17 mouse cellular contexts compared by ENCODE assay signal in the genomic region with DNA sequence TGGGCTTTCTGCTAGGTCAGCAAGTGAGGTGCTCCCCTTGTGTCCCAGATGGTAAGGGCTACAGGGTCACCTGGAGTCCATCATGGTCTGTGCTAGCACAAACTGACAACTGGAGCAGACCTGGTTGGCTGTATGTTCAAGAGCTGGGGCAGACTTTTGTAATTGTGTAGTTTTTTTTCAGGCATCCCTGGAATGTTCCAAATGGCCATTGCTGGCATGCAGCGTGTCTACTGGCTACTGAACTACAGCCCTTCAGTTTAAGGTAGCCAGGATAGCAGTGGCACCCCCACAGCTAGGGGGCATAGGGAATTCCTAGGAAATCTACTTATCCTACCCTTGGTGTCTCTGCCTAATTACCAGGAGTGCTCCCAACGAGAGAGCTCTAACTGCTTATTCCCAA.
DNase-seq lines count a peak whose midpoint lies in the region; ATAC-seq and TF ChIP-seq lines count a peak whose summit lies in the region.
"Had no signal": no experiment of that assay in that cellular context is flagged by ENCODE, and none has a peak within 500 bp of the region (broad histone marks: within the 10 kb centered on the region; RNA-seq: fewer than 3 reads in every experiment).

No protein-coding gene starts in this region.

- no peak for TF ChIP-seq POLR2A in cerebellum, adult 2 months (IDR thresholded peaks at IDR 0.05; ENCODE audit: borderline replicate concordance, insufficient read depth, low read length)
- TF ChIP-seq POLR2A in kidney, adult 2 months (IDR thresholded peaks at IDR 0.05; ENCODE audit: low read depth, low read length): no peak

- no peak for TF ChIP-seq CTCF in cerebellum, adult 2 months (IDR thresholded peaks at IDR 0.05; ENCODE audit: borderline replicate concordance, insufficient read depth, low read depth, low read length)
- no peak for TF ChIP-seq CTCF in kidney, adult 2 months (conservative IDR thresholded peaks at IDR 0.05; ENCODE audit: insufficient read depth, insufficient read length, low read depth, low read length)

- H3K9ac ChIP-seq in kidney, embryonic 15.5 days: no peak overlapping the region
- no peak overlapping the region for H3K9ac ChIP-seq in intestine, embryonic 16.5 days (ENCODE audit: low read depth, low read length)
- H3K9ac ChIP-seq: embryonic facial prominence, embryonic 13.5 days; forebrain, embryonic 12.5 days; heart, embryonic 12.5 days had no signal

- H3K9me3 ChIP-seq in kidney, embryonic 15.5 days (replicated peaks): no peaks in the 10 kb centered on the region
- no peaks in the 10 kb centered on the region for H3K9me3 ChIP-seq in intestine, embryonic 16.5 days (ENCODE audit: control insufficient read depth, low read length)
- H3K9me3 ChIP-seq: embryonic facial prominence, embryonic 13.5 days; forebrain, embryonic 12.5 days; G1E; heart, embryonic 12.5 days had no signal

- no peak for DNase-seq in cerebellum, adult 2 months
- no peak for DNase-seq in cerebellum, postnatal 4 days (ENCODE audit: low spot score in 2 of 2)
- DNase-seq in kidney, adult 2 months: peak; percentile 60
- peak; percentile 18 for DNase-seq in lung, postnatal 36 days
- DNase-seq in lung, postnatal 4 days: no peak
- peak; percentile 43 to 52 for DNase-seq in kidney, postnatal 36 days
- DNase-seq: adrenal gland, postnatal 10 days; B cell, adult 2 months; cerebellum, adult 11 months; gastrocnemius, postnatal 25 days; heart, postnatal 36 days had no signal

- no peak overlapping the region for H3K4me3 ChIP-seq in cerebellum, adult 2 months (replicated peaks; ENCODE audit: insufficient read depth, low read depth, low read length)
- no peak overlapping the region for H3K4me3 ChIP-seq in kidney, adult 2 months (ENCODE audit: insufficient read depth, low read depth, low read length)
- H3K4me3 ChIP-seq in kidney, embryonic 15.5 days (replicated peaks): no peak overlapping the region
- no peak overlapping the region for H3K4me3 ChIP-seq in intestine, embryonic 16.5 days (ENCODE audit: low read length)
- H3K4me3 ChIP-seq: embryonic facial prominence, embryonic 13.5 days; forebrain, embryonic 12.5 days; heart, embryonic 12.5 days had no signal

- 0 out of 2 replicates have a peak overlapping the region, but pooled peaks have one; percentile 7 for H3K27ac ChIP-seq in cerebellum, adult 2 months (ENCODE audit: insufficient read depth, low read length)
- peak overlapping the region; percentile 80 for H3K27ac ChIP-seq in kidney, adult 2 months (ENCODE audit: insufficient read depth, low read depth, low read length)
- H3K27ac ChIP-seq in kidney, embryonic 15.5 days: no peak overlapping the region
- H3K27ac ChIP-seq in intestine, embryonic 16.5 days (ENCODE audit: low read length): no peak overlapping the region
- H3K27ac ChIP-seq: embryonic facial prominence, embryonic 13.5 days; forebrain, embryonic 12.5 days had no signal

- ATAC-seq in kidney, embryonic 15.5 days (replicated peaks; ENCODE audit: low FRiP score): no peak
- ATAC-seq in intestine, embryonic 16.5 days: no peak

- no peaks in the 10 kb centered on the region; the same call in 1 of the 2 replicates for H3K36me3 ChIP-seq in kidney, adult 2 months (ENCODE audit: control insufficient read depth, insufficient read depth, low read length)
- H3K36me3 ChIP-seq in kidney, embryonic 15.5 days: peaks cover 90% of the 10 kb centered on the region
- peaks cover 8% of the 10 kb centered on the region for H3K36me3 ChIP-seq in intestine, embryonic 16.5 days (ENCODE audit: control insufficient read depth, insufficient read depth, low read length)

- 49% methylated on average over 2 of the region's 2 CpGs for WGBS in cerebellum, adult 2 months
- WGBS in kidney, adult 2 months: 28% methylated on average over 2 of the region's 2 CpGs
- 74% methylated on average over 2 of the region's 2 CpGs for WGBS in kidney, embryonic 15.5 days
- 73% methylated on average over 2 of the region's 2 CpGs for WGBS in intestine, embryonic 16.5 days

- H3K27me3 ChIP-seq in cerebellum, adult 2 months (ENCODE audit: control insufficient read depth, insufficient read depth, low read length): no peaks in the 10 kb centered on the region
- H3K27me3 ChIP-seq in kidney, adult 2 months (replicated peaks; ENCODE audit: control insufficient read depth, insufficient read depth, low read length): no peaks in the 10 kb centered on the region
- no peaks in the 10 kb centered on the region for H3K27me3 ChIP-seq in kidney, embryonic 15.5 days
- no peaks in the 10 kb centered on the region for H3K27me3 ChIP-seq in intestine, embryonic 16.5 days (replicated peaks; ENCODE audit: control insufficient read depth, insufficient read depth, low read length)
- H3K27me3 ChIP-seq: embryonic facial prominence, embryonic 13.5 days; forebrain, embryonic 12.5 days; heart, embryonic 12.5 days had no signal

- no peak overlapping the region for H3K4me2 ChIP-seq in kidney, embryonic 15.5 days
- H3K4me2 ChIP-seq in intestine, embryonic 16.5 days (ENCODE audit: low read depth, low read length): no peak overlapping the region
- H3K4me2 ChIP-seq: embryonic facial prominence, embryonic 13.5 days; forebrain, embryonic 12.5 days; heart, embryonic 12.5 days had no signal

- H3K4me1 ChIP-seq in cerebellum, adult 2 months (ENCODE audit: control insufficient read depth, insufficient read depth, low read length): peaks cover 32% of the 10 kb centered on the region; the same call in 1 of the 2 replicates
- peaks cover 24% of the 10 kb centered on the region for H3K4me1 ChIP-seq in kidney, adult 2 months (ENCODE audit: control insufficient read depth, insufficient read depth, low read length)
- H3K4me1 ChIP-seq in kidney, embryonic 15.5 days: peaks cover 12% of the 10 kb centered on the region; the same call in 1 of the 2 replicates
- no peaks in the 10 kb centered on the region for H3K4me1 ChIP-seq in intestine, embryonic 16.5 days (ENCODE audit: control insufficient read depth, insufficient read depth, low read length)
- H3K4me1 ChIP-seq: forebrain, embryonic 12.5 days had no signal

Comparison
In these comparisons a context has a peak if more than half of its experiments do, and no peak if none do; other contexts are left out.
1. DNase-seq: peak in kidney, adult 2 months (single experiment), lung, postnatal 36 days (single experiment) and kidney, postnatal 36 days (2 of 2); none in cerebellum, adult 2 months (0 of 2), cerebellum, postnatal 4 days (0 of 2) and lung, postnatal 4 days (0 of 2).
2. H3K27ac ChIP-seq: peak in cerebellum, adult 2 months (single experiment) and kidney, adult 2 months (single experiment); none in kidney, embryonic 15.5 days (single experiment) and intestine, embryonic 16.5 days (single experiment).